8 mouse cellular contexts compared by ENCODE assay signal in genomic region chr4:124849631-124850260, GRCm38 (mm10). TPM values are rescaled to one million over a fixed set of nuclear protein-coding genes. Genes with fewer than 3 reads are reported as not detected.
DNase-seq lines count a peak whose midpoint lies in the region; ATAC-seq and TF ChIP-seq lines count a peak whose summit lies in the region.

No protein-coding gene starts in this region.

- H3K27me3 ChIP-seq in forebrain, embryonic 14.5 days (replicated peaks; ENCODE audit: control insufficient read depth, insufficient read depth, low read length): no peaks in the 10 kb centered on the region
- no peaks in the 10 kb centered on the region for H3K27me3 ChIP-seq in liver, postnatal 0 days (ENCODE audit: insufficient read depth, low read length)

- H3K9ac ChIP-seq in forebrain, embryonic 14.5 days (ENCODE audit: low read length): peak overlapping the region; percentile 85
- peak overlapping the region; percentile 94 for H3K9ac ChIP-seq in liver, postnatal 0 days (replicated peaks)

- H3K4me2 ChIP-seq in forebrain, embryonic 14.5 days (ENCODE audit: low read length): peak overlapping the region; percentile 61
- peak overlapping the region; percentile 83 for H3K4me2 ChIP-seq in liver, postnatal 0 days (ENCODE audit: low read depth, low read length)

- no peak for TF ChIP-seq EP300 in liver, postnatal 0 days (IDR thresholded peaks at IDR 0.05; ENCODE audit: low read depth)

- intact Hi-C loops in heart, postnatal 10 days (cut with DNase I): loop anchor here (5.0 kb wide), 1 partner anchor 137 kb away; the partner anchor contains the start of gene Sf3a3

- WGBS in forebrain, embryonic 14.5 days: under 1% methylated on average over 24 of the region's 24 CpGs
- WGBS in liver, postnatal 0 days (ENCODE audit: insufficient replicate concordance): 10% methylated on average over 20 of the region's 24 CpGs

- H3K27ac ChIP-seq in forebrain, embryonic 14.5 days (ENCODE audit: low read depth, low read length): peak overlapping the region; percentile 93
- peak overlapping the region; percentile 96 for H3K27ac ChIP-seq in liver, postnatal 0 days (ENCODE audit: low read depth)

- peaks cover 13% of the 10 kb centered on the region for H3K4me1 ChIP-seq in forebrain, embryonic 14.5 days (ENCODE audit: control insufficient read depth, insufficient read depth, low read length)
- peaks cover 14% of the 10 kb centered on the region for H3K4me1 ChIP-seq in liver, postnatal 0 days (ENCODE audit: insufficient read depth)

- H3K36me3 ChIP-seq in forebrain, embryonic 14.5 days (ENCODE audit: control insufficient read depth, insufficient read depth, low read length): peaks cover 26% of the 10 kb centered on the region
- peaks cover 14% of the 10 kb centered on the region for H3K36me3 ChIP-seq in liver, postnatal 0 days (replicated peaks; ENCODE audit: insufficient read depth, low read length)

- peak overlapping the region; percentile 99 for H3K4me3 ChIP-seq in forebrain, embryonic 14.5 days (ENCODE audit: low read depth, low read length)
- H3K4me3 ChIP-seq in liver, postnatal 0 days (ENCODE audit: low read depth, low read length): peak overlapping the region; percentile 99

- ATAC-seq in forebrain, embryonic 14.5 days: peak; percentile 41
- ATAC-seq in liver, postnatal 0 days: peak; percentile 4; the same call in 1 of the 2 replicates

- TF ChIP-seq CTCF in liver, postnatal 0 days (IDR thresholded peaks at IDR 0.05; ENCODE audit: low read depth): no peak

- no peaks in the 10 kb centered on the region for H3K9me3 ChIP-seq in forebrain, embryonic 14.5 days (replicated peaks; ENCODE audit: control insufficient read depth, low read length)
- no peaks in the 10 kb centered on the region for H3K9me3 ChIP-seq in liver, postnatal 0 days (ENCODE audit: low read length)

- peak; percentile 55 for DNase-seq in R1 (ENCODE audit: low read depth, low spot score)
- peak; percentile 19 for DNase-seq in c-Kit-negative CD71-positive TER-119-positive erythroid progenitor cells, embryonic 14.5 days (ENCODE audit: low read depth, low spot score)
- peak; percentile 65 for DNase-seq in forebrain, embryonic 14.5 days (ENCODE audit: low spot score)
- peak; percentile 66 to 67 for DNase-seq in heart, postnatal 10 days
- DNase-seq in kidney, postnatal 4 days: peak; percentile 59 to 73
- no peak for DNase-seq in liver, postnatal 0 days
- DNase-seq in ovary, postnatal 14 days (ENCODE audit: low spot score): peak; percentile 48
- no peak for DNase-seq in urinary bladder, adult 2 months (ENCODE audit: low spot score)

RNA-seq across cellular contexts. Expression of gene Yrdc, which starts 0.7 kb away (rescaled TPM):
- polyA plus RNA-seq in forebrain, embryonic 14.5 days (2014; fragmentation: Nextera tagmentation; extraction: Ambion mirVana): 57.1 and 62.4 TPM in 2 replicates
- total RNA-seq in heart, postnatal 10 days (2021): 10 to 100 TPM; 20.9 to 24.4 TPM
- 15.4 and 18.4 TPM in 2 replicates for polyA plus RNA-seq in liver, postnatal 0 days (2015; fragmentation: Nextera tagmentation; extraction: Ambion mirVana)
- 32.5 and 47.3 TPM in 2 replicates for polyA plus RNA-seq in urinary bladder, adult 2 months (2012; rRNA removed)

RNA-seq across cellular contexts. Expression of gene 1110065P20Rik, which starts 1.2 kb away (rescaled TPM):
- 78.0 and 90.7 TPM in 2 replicates for polyA plus RNA-seq in forebrain, embryonic 14.5 days (2014; fragmentation: Nextera tagmentation; extraction: Ambion mirVana)
- total RNA-seq in heart, postnatal 10 days (2021): 10 to 100 TPM; 28.7 to 33.5 TPM
- 19.1 and 23.8 TPM in 2 replicates for polyA plus RNA-seq in liver, postnatal 0 days (2015; fragmentation: Nextera tagmentation; extraction: Ambion mirVana)
- 32.4 and 37.5 TPM in 2 replicates for polyA plus RNA-seq in urinary bladder, adult 2 months (2012; rRNA removed)

RNA-seq across cellular contexts. Expression of gene Maneal, which starts 12.2 kb away (rescaled TPM):
- 12.9 and 13.4 TPM in 2 replicates for polyA plus RNA-seq in forebrain, embryonic 14.5 days (2014; fragmentation: Nextera tagmentation; extraction: Ambion mirVana)
- under 1 TPM; 0.10 to 0.22 TPM for total RNA-seq in heart, postnatal 10 days (2021)
- polyA plus RNA-seq in liver, postnatal 0 days (2015; fragmentation: Nextera tagmentation; extraction: Ambion mirVana): not detected in 2 replicates
- 0.65 and 0.76 TPM in 2 replicates for polyA plus RNA-seq in urinary bladder, adult 2 months (2012; rRNA removed)

RNA-seq across cellular contexts. Expression of gene Epha10, which starts 31.0 kb away (rescaled TPM):
- 0.27 and 0.84 TPM in 2 replicates for polyA plus RNA-seq in forebrain, embryonic 14.5 days (2014; fragmentation: Nextera tagmentation; extraction: Ambion mirVana)
- total RNA-seq in heart, postnatal 10 days (2021): not detected
- 0.04 TPM in 1 of 2 replicates, not detected in the other for polyA plus RNA-seq in liver, postnatal 0 days (2015; fragmentation: Nextera tagmentation; extraction: Ambion mirVana)
- not detected in 2 replicates for polyA plus RNA-seq in urinary bladder, adult 2 months (2012; rRNA removed)

RNA-seq across cellular contexts. Expression of gene Mtf1, which starts 47.8 kb away (rescaled TPM):
- 12.7 and 13.6 TPM in 2 replicates for polyA plus RNA-seq in forebrain, embryonic 14.5 days (2014; fragmentation: Nextera tagmentation; extraction: Ambion mirVana)
- total RNA-seq in heart, postnatal 10 days (2021): 10 to 100 TPM; 17.4 to 17.6 TPM
- polyA plus RNA-seq in liver, postnatal 0 days (2015; fragmentation: Nextera tagmentation; extraction: Ambion mirVana): 9.1 and 9.8 TPM in 2 replicates
- polyA plus RNA-seq in urinary bladder, adult 2 months (2012; rRNA removed): 9.0 and 10.1 TPM in 2 replicates

Comparison
In these comparisons a context has a peak if more than half of its experiments do, and no peak if none do; other contexts are left out.
1. DNase-seq: peak in R1 (single experiment), c-Kit-negative CD71-positive TER-119-positive erythroid progenitor cells, embryonic 14.5 days (single experiment), forebrain, embryonic 14.5 days (single experiment), heart, postnatal 10 days (2 of 2), kidney, postnatal 4 days (2 of 2) and ovary, postnatal 14 days (single experiment); none in liver, postnatal 0 days (single experiment) and urinary bladder, adult 2 months (single experiment).